Mouse (Mus musculus): ENCODE measurements at regions not wholly inside any gene's neighbourhood (a gene's known extent, or its start where the extent isn't known, plus 50 kb on each side); places are given as distances from the start of the nearest gene placed in this dataset.

GRCm38 (mm10) chr11:110657854-110658253, 258.9 kb downstream of the Map2k6 start:
- H3K27me3 ChIP-seq (ENCODE audit: control insufficient read depth, insufficient read depth, insufficient read length), result no peaks in the 10 kb centered on the region
- TF ChIP-seq CEBPB (IDR thresholded peaks at IDR 0.05; ENCODE audit: low read depth) (no peak), CTCF (IDR thresholded peaks at IDR 0.05; ENCODE audit: control insufficient read depth, insufficient read depth, insufficient read length) (no peak), MAX (IDR thresholded peaks at IDR 0.05) (no peak), FOSL1 (IDR thresholded peaks at IDR 0.05; ENCODE audit: insufficient read depth, low read length, poor library complexity, severe bottlenecking) (no peak), MYOD1 (IDR thresholded peaks at IDR 0.05; ENCODE audit: control insufficient read depth, insufficient read length, low read depth) (no peak), USF1 (IDR thresholded peaks at IDR 0.05; ENCODE audit: low read depth) (no peak), MYOG (IDR thresholded peaks at IDR 0.05; ENCODE audit: control insufficient read depth, extremely low read depth, insufficient read length) (no peak)
- H3K4me3 ChIP-seq (ENCODE audit: insufficient read depth, poor library complexity, severe bottlenecking), result no peak overlapping the region
- no peaks in the 10 kb centered on the region for H3K36me3 ChIP-seq (ENCODE audit: control insufficient read depth, insufficient read depth)
- H3K79me3 ChIP-seq (ENCODE audit: low read depth), result no peaks in the 10 kb centered on the region
- H3K79me2 ChIP-seq (ENCODE audit: control insufficient read depth, insufficient read depth), result no peaks in the 10 kb centered on the region
- no peak overlapping the region for H3ac ChIP-seq (ENCODE audit: control insufficient read depth, insufficient read length, low read depth)

GRCm38 (mm10) chr11:110670626-110671508, 271.9 kb downstream of the Map2k6 start:
- Histone ChIP-seq H3K79me2 (ENCODE audit: control insufficient read depth, insufficient read depth) (no peaks in the 10 kb centered on the region), H3K4me3 (ENCODE audit: insufficient read depth, poor library complexity, severe bottlenecking) (no peak overlapping the region), H3K36me3 (ENCODE audit: control insufficient read depth, insufficient read depth) (no peaks in the 10 kb centered on the region), H3ac (ENCODE audit: control insufficient read depth, insufficient read length, low read depth) (no peak overlapping the region), H3K27me3 (ENCODE audit: control insufficient read depth, insufficient read depth, insufficient read length) (no peaks in the 10 kb centered on the region), H3K79me3 (ENCODE audit: low read depth) (no peaks in the 10 kb centered on the region)
- TF ChIP-seq MYOG (IDR thresholded peaks at IDR 0.05; ENCODE audit: control insufficient read depth, extremely low read depth, insufficient read length) (no peak), USF1 (IDR thresholded peaks at IDR 0.05; ENCODE audit: low read depth) (no peak), MYOD1 (IDR thresholded peaks at IDR 0.05; ENCODE audit: control insufficient read depth, insufficient read length, low read depth) (no peak), FOSL1 (IDR thresholded peaks at IDR 0.05; ENCODE audit: insufficient read depth, low read length, poor library complexity, severe bottlenecking) (no peak), MAX (IDR thresholded peaks at IDR 0.05) (no peak)

GRCm38 (mm10) chr11:110672941-110673340, 274.0 kb downstream of the Map2k6 start:
- no peak for TF ChIP-seq MYOG (IDR thresholded peaks at IDR 0.05; ENCODE audit: control insufficient read depth, extremely low read depth, insufficient read length)
- no peak for TF ChIP-seq CEBPB (IDR thresholded peaks at IDR 0.05; ENCODE audit: low read depth)
- no peak for TF ChIP-seq CTCF (IDR thresholded peaks at IDR 0.05; ENCODE audit: control insufficient read depth, insufficient read depth, insufficient read length)
- TF ChIP-seq FOSL1 (IDR thresholded peaks at IDR 0.05; ENCODE audit: insufficient read depth, low read length, poor library complexity, severe bottlenecking), result no peak
- TF ChIP-seq MYOD1 (IDR thresholded peaks at IDR 0.05; ENCODE audit: control insufficient read depth, insufficient read length, low read depth), result no peak
- TF ChIP-seq USF1 (IDR thresholded peaks at IDR 0.05; ENCODE audit: low read depth), result no peak
- TF ChIP-seq MAX (IDR thresholded peaks at IDR 0.05), result no peak
- no peaks in the 10 kb centered on the region for H3K36me3 ChIP-seq (ENCODE audit: control insufficient read depth, insufficient read depth)
- no peaks in the 10 kb centered on the region for H3K27me3 ChIP-seq (ENCODE audit: control insufficient read depth, insufficient read depth, insufficient read length)
- no peak overlapping the region for H3K4me3 ChIP-seq (ENCODE audit: insufficient read depth, poor library complexity, severe bottlenecking)
- H3K79me3 ChIP-seq (ENCODE audit: low read depth), result no peaks in the 10 kb centered on the region
- H3ac ChIP-seq (ENCODE audit: control insufficient read depth, insufficient read length, low read depth), result no peak overlapping the region
- H3K79me2 ChIP-seq (ENCODE audit: control insufficient read depth, insufficient read depth), result no peaks in the 10 kb centered on the region

GRCm38 (mm10) chr11:110692824-110693223, 275.0 kb upstream of the Kcnj16 start:
- Histone ChIP-seq H3K79me2 (ENCODE audit: control insufficient read depth, insufficient read depth) (no peaks in the 10 kb centered on the region), H3K4me3 (ENCODE audit: insufficient read depth, poor library complexity, severe bottlenecking) (no peak overlapping the region)
- TF ChIP-seq MYOG (IDR thresholded peaks at IDR 0.05; ENCODE audit: control insufficient read depth, extremely low read depth, insufficient read length), result no peak
- no peak for TF ChIP-seq FOSL1 (IDR thresholded peaks at IDR 0.05; ENCODE audit: insufficient read depth, low read length, poor library complexity, severe bottlenecking)
- no peak for TF ChIP-seq CEBPB (IDR thresholded peaks at IDR 0.05; ENCODE audit: low read depth)
- TF ChIP-seq USF1 (IDR thresholded peaks at IDR 0.05; ENCODE audit: low read depth), result no peak
- TF ChIP-seq CTCF (IDR thresholded peaks at IDR 0.05; ENCODE audit: control insufficient read depth, insufficient read depth, insufficient read length), result no peak
- TF ChIP-seq MAX (IDR thresholded peaks at IDR 0.05), result no peak

GRCm38 (mm10) chr11:110697067-110697466, 270.8 kb upstream of the Kcnj16 start:
- TF ChIP-seq MYOG (IDR thresholded peaks at IDR 0.05; ENCODE audit: control insufficient read depth, extremely low read depth, insufficient read length) (no peak), MAX (IDR thresholded peaks at IDR 0.05) (no peak), USF1 (IDR thresholded peaks at IDR 0.05; ENCODE audit: low read depth) (no peak), FOSL1 (IDR thresholded peaks at IDR 0.05; ENCODE audit: insufficient read depth, low read length, poor library complexity, severe bottlenecking) (no peak), CTCF (IDR thresholded peaks at IDR 0.05; ENCODE audit: control insufficient read depth, insufficient read depth, insufficient read length) (no peak), CEBPB (IDR thresholded peaks at IDR 0.05; ENCODE audit: low read depth) (no peak), MYOD1 (IDR thresholded peaks at IDR 0.05; ENCODE audit: control insufficient read depth, insufficient read length, low read depth) (no peak)
- H3K79me2 ChIP-seq (ENCODE audit: control insufficient read depth, insufficient read depth), result no peaks in the 10 kb centered on the region
- no peaks in the 10 kb centered on the region for H3K27me3 ChIP-seq (ENCODE audit: control insufficient read depth, insufficient read depth, insufficient read length)
- H3K79me3 ChIP-seq (ENCODE audit: low read depth), result no peaks in the 10 kb centered on the region
- H3K36me3 ChIP-seq (ENCODE audit: control insufficient read depth, insufficient read depth), result no peaks in the 10 kb centered on the region
- no peak overlapping the region for H3K4me3 ChIP-seq (ENCODE audit: insufficient read depth, poor library complexity, severe bottlenecking)
- H3ac ChIP-seq (ENCODE audit: control insufficient read depth, insufficient read length, low read depth), result no peak overlapping the region

More at GRCm38 (mm10) chr11:110692824-110693223, 275.0 kb upstream of the Kcnj16 start:
- no peaks in the 10 kb centered on the region for H3K36me3 ChIP-seq (ENCODE audit: control insufficient read depth, insufficient read depth)
- no peaks in the 10 kb centered on the region for H3K27me3 ChIP-seq (ENCODE audit: control insufficient read depth, insufficient read depth, insufficient read length)
- H3K79me3 ChIP-seq (ENCODE audit: low read depth), result no peaks in the 10 kb centered on the region
- no peak overlapping the region for H3ac ChIP-seq (ENCODE audit: control insufficient read depth, insufficient read length, low read depth)
